Mouse (Mus musculus) megakaryocyte, embryonic 14.5 days (primary cell): ENCODE data around the gene Nr5a2.

Experiments
- FLI1 ChIP-seq: IDR thresholded peaks from 2 replicates; pipeline ENCODE4 v1.6.1; 2012; ENCODE audit warnings: low read length, inconsistent platforms, mixed read lengths
- GATA1 ChIP-seq: IDR thresholded peaks from 3 replicates; pipeline ENCODE4 v1.6.1; 2012; ENCODE audit warnings: mixed read lengths, low read length, inconsistent platforms, borderline replicate concordance

GRCm38 (mm10) chr1:136856104-136856503 is 104.1 kb downstream of the Nr5a2 start:
- no peak for TF ChIP-seq GATA1
- TF ChIP-seq FLI1: no peak
